In the genomic region with DNA sequence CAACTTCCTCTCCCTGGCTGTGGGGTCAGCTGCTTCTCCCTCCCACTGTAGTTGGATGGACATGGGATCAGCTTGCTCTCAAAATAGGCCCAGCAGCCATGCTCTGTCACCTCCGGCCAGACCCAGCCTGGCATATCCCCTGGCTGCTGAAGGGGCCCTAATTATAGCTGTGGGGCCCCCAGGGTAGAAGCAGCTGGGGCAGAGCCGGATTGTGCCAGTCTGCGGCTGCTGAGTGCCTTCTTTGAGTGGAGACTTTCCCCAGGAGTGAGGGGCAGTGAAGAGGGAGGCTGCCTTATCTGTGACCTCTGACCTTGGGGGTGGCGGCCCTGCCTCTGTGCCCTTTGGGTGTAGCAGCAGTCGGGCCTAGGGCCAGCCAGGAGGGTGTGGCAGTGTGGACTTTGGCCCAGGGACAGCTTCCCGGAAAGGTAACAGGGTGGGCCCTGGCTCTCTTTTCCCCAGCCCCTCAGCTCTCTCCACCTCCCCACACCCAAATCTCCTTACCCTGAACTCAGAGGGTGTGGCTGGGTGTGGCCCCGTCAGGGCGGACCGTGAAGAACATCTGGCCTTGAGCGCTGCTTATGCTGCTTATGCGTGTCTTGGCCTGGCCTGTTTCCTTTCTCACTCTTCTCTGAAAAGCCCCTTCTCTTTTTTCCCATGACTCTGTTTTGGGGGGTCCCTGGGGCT, we compare ENCODE assay signal across 9 mouse cellular contexts. TPM values are rescaled to one million over a fixed set of nuclear protein-coding genes. Genes with fewer than 3 reads are reported as not detected.
DNase-seq lines count a peak whose midpoint lies in the region; ATAC-seq and TF ChIP-seq lines count a peak whose summit lies in the region.
"Had no signal": no experiment of that assay in that cellular context is flagged by ENCODE, and none has a peak within 500 bp of the region (broad histone marks: within the 10 kb centered on the region; RNA-seq: fewer than 3 reads in every experiment).

No protein-coding gene starts in this region.

- H3K27ac ChIP-seq in hindbrain, embryonic 13.5 days = no peak overlapping the region
- H3K27ac ChIP-seq in hindbrain, embryonic 16.5 days (ENCODE audit: low read depth, low read length) = no peak overlapping the region
- H3K27ac ChIP-seq in spleen, adult 2 months (ENCODE audit: insufficient read depth, low read length) = peak overlapping the region; percentile 97

- no peak for ATAC-seq in hindbrain, embryonic 13.5 days (ENCODE audit: low FRiP score)
- ATAC-seq in hindbrain, embryonic 16.5 days = no peak

- H3K4me1 ChIP-seq in hindbrain, embryonic 13.5 days (replicated peaks) = peaks cover 49% of the 10 kb centered on the region
- peaks cover 9% of the 10 kb centered on the region; the same call in 1 of the 2 replicates for H3K4me1 ChIP-seq in hindbrain, embryonic 16.5 days (ENCODE audit: control insufficient read depth, insufficient read depth, low read depth, low read length)
- peaks cover 50% of the 10 kb centered on the region for H3K4me1 ChIP-seq in spleen, adult 2 months (ENCODE audit: control insufficient read depth, insufficient read depth, insufficient read length)

- no peak overlapping the region for H3K4me3 ChIP-seq in hindbrain, embryonic 13.5 days
- H3K4me3 ChIP-seq in hindbrain, embryonic 16.5 days (ENCODE audit: low read length) = no peak overlapping the region
- H3K4me3 ChIP-seq in spleen, adult 2 months (ENCODE audit: extremely low read depth, insufficient read depth, insufficient read length) = no peak overlapping the region; the same call in 1 of the 2 replicates
- H3K4me3 ChIP-seq: erythroblast, embryonic 14.5 days had no signal

- DNase-seq in gastrocnemius, adult 8-10 months (ENCODE audit: low spot score in 2 of 2) = peak; percentile 56 to 79
- peak; percentile 95 for DNase-seq in large intestine, adult 2 months (ENCODE audit: low read depth, low spot score)
- DNase-seq in spleen, adult 2 months (ENCODE audit: low read depth in 1 of 2, low spot score in 2 of 2) = peak in 1 of 2 experiments; percentile 66
- DNase-seq in cerebellum, postnatal 25 days = no peak
- no peak for DNase-seq in thymus, postnatal 10 days (ENCODE audit: low spot score in 2 of 2)
- DNase-seq in thymus, postnatal 4 days = no peak

- 0 out of 2 replicates have a peak overlapping the region, but pooled peaks have one; percentile 43 for H3K9ac ChIP-seq in hindbrain, embryonic 13.5 days
- H3K9ac ChIP-seq in hindbrain, embryonic 16.5 days (ENCODE audit: low read depth, low read length) = no peak overlapping the region

- no peak for TF ChIP-seq POLR2A in spleen, adult 2 months (IDR thresholded peaks at IDR 0.05; ENCODE audit: low read depth, low read length)

- 78% methylated on average over 11 of the region's 11 CpGs for WGBS in hindbrain, embryonic 13.5 days
- 74% methylated on average over 11 of the region's 11 CpGs for WGBS in hindbrain, embryonic 16.5 days
- WGBS in large intestine, adult 2 months = 24% methylated on average over 11 of the region's 11 CpGs
- WGBS in spleen, adult 2 months = 32% methylated on average over 11 of the region's 11 CpGs

- no peak for TF ChIP-seq CTCF in spleen, adult 2 months (IDR thresholded peaks at IDR 0.05; ENCODE audit: extremely low read depth, insufficient read depth, insufficient read length, insufficient replicate concordance)

- no peaks in the 10 kb centered on the region for H3K27me3 ChIP-seq in hindbrain, embryonic 13.5 days
- H3K27me3 ChIP-seq in hindbrain, embryonic 16.5 days (replicated peaks; ENCODE audit: control insufficient read depth, insufficient read depth, low read length) = no peaks in the 10 kb centered on the region
- H3K27me3 ChIP-seq in spleen, adult 2 months (ENCODE audit: control insufficient read depth, insufficient read depth, low read length) = no peaks in the 10 kb centered on the region

- H3K4me2 ChIP-seq in hindbrain, embryonic 13.5 days = no peak overlapping the region
- H3K4me2 ChIP-seq in hindbrain, embryonic 16.5 days (ENCODE audit: low read length) = no peak overlapping the region

- H3K9me3 ChIP-seq in hindbrain, embryonic 13.5 days = no peaks in the 10 kb centered on the region
- H3K9me3 ChIP-seq in hindbrain, embryonic 16.5 days (ENCODE audit: control insufficient read depth, low read length) = no peaks in the 10 kb centered on the region

- H3K36me3 ChIP-seq in hindbrain, embryonic 13.5 days = peaks cover 72% of the 10 kb centered on the region
- H3K36me3 ChIP-seq in hindbrain, embryonic 16.5 days (ENCODE audit: control insufficient read depth, insufficient read depth, low read length) = peaks cover 13% of the 10 kb centered on the region
- H3K36me3 ChIP-seq in spleen, adult 2 months (ENCODE audit: control insufficient read depth, insufficient read depth, low read length) = peaks cover 6% of the 10 kb centered on the region; the same call in 1 of the 2 replicates

RNA-seq across cellular contexts. Expression of a gene that starts 38.6 kb away (rescaled TPM):
- polyA plus RNA-seq in hindbrain, embryonic 13.5 days (2015; fragmentation: Nextera tagmentation; extraction: Ambion mirVana) = 14.6 and 15.3 TPM in 2 replicates
- 10.3 and 11.4 TPM in 2 replicates for polyA plus RNA-seq in hindbrain, embryonic 16.5 days (2015; fragmentation: Nextera tagmentation; extraction: Ambion mirVana)
- total RNA-seq in gastrocnemius, adult 8-10 months (2022) = 10 to 100 TPM in 3 of 4 experiments, 1 to 10 TPM in 1; 9.2 to 12.8 (median 11.0) TPM
- 20.3 and 35.8 TPM in 2 replicates for polyA plus RNA-seq in large intestine, adult 2 months (2012; rRNA removed)
- polyA plus RNA-seq in spleen, adult 2 months (2012; rRNA removed) = 22.2 and 30.5 TPM in 2 replicates

RNA-seq across cellular contexts. Expression of a gene that starts 46.9 kb away (rescaled TPM):
- 29.2 TPM in 2 replicates for polyA plus RNA-seq in hindbrain, embryonic 13.5 days (2015; fragmentation: Nextera tagmentation; extraction: Ambion mirVana)
- polyA plus RNA-seq in hindbrain, embryonic 16.5 days (2015; fragmentation: Nextera tagmentation; extraction: Ambion mirVana) = 22.2 and 29.1 TPM in 2 replicates
- 10 to 100 TPM; 14.8 to 18.2 (median 16.3) TPM for total RNA-seq in gastrocnemius, adult 8-10 months (2022)
- 26.2 and 42.7 TPM in 2 replicates for polyA plus RNA-seq in large intestine, adult 2 months (2012; rRNA removed)
- polyA plus RNA-seq in spleen, adult 2 months (2012; rRNA removed) = 19.7 and 26.6 TPM in 2 replicates

RNA-seq across cellular contexts. Expression of a gene that starts 53.7 kb away (rescaled TPM):
- polyA plus RNA-seq in hindbrain, embryonic 13.5 days (2015; fragmentation: Nextera tagmentation; extraction: Ambion mirVana) = 41.5 and 48.0 TPM in 2 replicates
- 30.2 and 30.3 TPM in 2 replicates for polyA plus RNA-seq in hindbrain, embryonic 16.5 days (2015; fragmentation: Nextera tagmentation; extraction: Ambion mirVana)
- total RNA-seq in gastrocnemius, adult 8-10 months (2022) = 10 to 100 TPM; 18.7 to 25.6 (median 21.5) TPM
- polyA plus RNA-seq in large intestine, adult 2 months (2012; rRNA removed) = 17.0 and 38.6 TPM in 2 replicates
- polyA plus RNA-seq in spleen, adult 2 months (2012; rRNA removed) = 34.0 and 39.3 TPM in 2 replicates

Comparison
In these comparisons a context has a peak if more than half of its experiments do, and no peak if none do; other contexts are left out.
1. DNase-seq: peak in gastrocnemius, adult 8-10 months (2 of 2) and large intestine, adult 2 months (single experiment); none in cerebellum, postnatal 25 days (0 of 2), thymus, postnatal 10 days (0 of 2) and thymus, postnatal 4 days (single experiment).